Comparison of ENCODE assay signal across 22 mouse cellular contexts in the genomic region with DNA sequence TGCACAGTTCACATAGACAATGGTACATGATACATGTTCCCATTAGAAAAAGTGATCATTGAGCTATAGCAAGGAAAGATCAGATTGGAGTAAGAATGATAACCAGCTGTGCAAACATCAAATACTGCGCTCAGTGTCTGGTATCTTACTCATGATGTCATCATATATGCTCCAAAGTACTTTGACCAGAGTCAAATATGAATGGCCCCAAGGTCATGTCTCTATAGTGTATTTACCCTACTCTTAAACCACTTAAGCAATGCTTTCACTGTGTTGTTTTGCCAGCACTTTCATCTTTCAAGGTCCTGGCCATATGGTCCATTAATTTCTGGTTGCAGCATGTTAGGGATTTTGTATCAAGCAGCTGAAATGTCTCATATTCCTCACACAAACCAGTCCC.
"Had no signal": no experiment of that assay in that cellular context is flagged by ENCODE, and none has a peak within 500 bp of the region (broad histone marks: within the 10 kb centered on the region; RNA-seq: fewer than 3 reads in every experiment).

No protein-coding gene starts in this region.

- H3K4me3 ChIP-seq: kidney, embryonic 15.5 days; layer of hippocampus, adult 2 months; left cerebral cortex, adult 2 months; limb, embryonic 12.5 days; liver, embryonic 13.5 days; midbrain, embryonic 10.5 days; midbrain, embryonic 13.5 days; myocyte; neural tube, embryonic 13.5 days had no signal

- H3K9ac ChIP-seq: kidney, embryonic 15.5 days; limb, embryonic 12.5 days; liver, embryonic 13.5 days; midbrain, embryonic 13.5 days; neural tube, embryonic 13.5 days had no signal

- DNase-seq: kidney, adult 8-10 months; kidney, postnatal 14 days; layer of hippocampus, adult 9-11 months; layer of hippocampus, postnatal 36 days; liver, embryonic 13.5 days; lung, adult 2 months; retina, postnatal 1 day; right cerebral cortex, postnatal 25 days; spleen, adult 18-20 months; thymus, adult 18-20 months; thymus, postnatal 36 days had no signal

- H3K36me3 ChIP-seq: kidney, embryonic 15.5 days; limb, embryonic 12.5 days; liver, embryonic 13.5 days; midbrain, embryonic 10.5 days; midbrain, embryonic 13.5 days; neural tube, embryonic 13.5 days had no signal

- H3K4me1 ChIP-seq: kidney, embryonic 15.5 days; limb, embryonic 12.5 days; liver, embryonic 13.5 days; midbrain, embryonic 10.5 days; midbrain, embryonic 13.5 days; neural tube, embryonic 13.5 days had no signal

- H3K27me3 ChIP-seq: kidney, embryonic 15.5 days; limb, embryonic 12.5 days; liver, embryonic 13.5 days; midbrain, embryonic 13.5 days; neural tube, embryonic 13.5 days had no signal

- H3K4me2 ChIP-seq: kidney, embryonic 15.5 days; limb, embryonic 12.5 days; liver, embryonic 13.5 days; midbrain, embryonic 13.5 days; neural tube, embryonic 13.5 days had no signal

- ATAC-seq: intestine, postnatal 0 days; midbrain, embryonic 13.5 days; midbrain, embryonic 16.5 days had no signal

- H3K9me3 ChIP-seq: kidney, embryonic 15.5 days; limb, embryonic 12.5 days; liver, embryonic 13.5 days; midbrain, embryonic 10.5 days; midbrain, embryonic 13.5 days; neural tube, embryonic 13.5 days had no signal

- H3K27ac ChIP-seq: kidney, embryonic 15.5 days; layer of hippocampus, adult 2 months; left cerebral cortex, adult 2 months; limb, embryonic 12.5 days; liver, embryonic 13.5 days; macrophage; midbrain, embryonic 10.5 days; midbrain, embryonic 13.5 days; neural tube, embryonic 13.5 days had no signal
